Mouse (Mus musculus): Measurements from ENCODE around the gene Tbcd. TPM values are rescaled to one million over a fixed set of nuclear protein-coding genes. Genes with fewer than 3 reads are reported as not detected.

The Tbcd gene
- polyA plus RNA-seq, 1 experiment, result 90.0 TPM

DNA sequence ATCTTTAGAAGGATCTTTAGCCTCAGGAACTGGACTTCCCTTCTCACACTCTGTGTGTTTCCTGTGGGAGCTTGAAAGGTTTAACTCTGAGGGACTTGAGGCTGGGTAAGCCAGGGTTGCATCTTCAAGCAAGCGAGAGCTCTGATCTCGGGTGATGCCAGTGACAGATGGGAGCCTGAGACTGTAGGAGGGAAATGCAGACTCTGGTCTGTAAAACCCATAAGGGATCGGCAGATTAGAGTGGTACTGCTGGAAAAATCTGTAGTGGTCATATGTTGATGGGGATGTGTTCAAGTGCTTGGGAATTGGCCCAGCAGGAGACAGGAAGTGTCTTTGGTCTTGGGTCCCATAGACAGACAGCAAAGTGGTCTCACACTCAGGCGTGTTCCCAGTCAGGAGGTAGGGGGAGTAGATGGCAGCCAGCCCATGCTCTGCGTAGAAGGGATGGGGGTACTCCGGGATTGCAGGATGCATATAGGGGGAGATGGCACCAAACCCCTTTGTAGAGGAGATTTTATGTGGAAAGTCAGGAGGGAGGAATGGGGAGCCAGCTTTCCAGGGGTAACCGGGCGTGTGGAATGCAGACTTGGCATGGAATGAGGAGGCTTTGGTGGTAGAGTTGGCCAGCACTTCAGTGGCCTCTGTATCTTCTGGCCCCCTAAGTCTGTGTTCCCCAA is 61.3 kb downstream of the Tbcd start:
- 92% methylated on average over 8 of the region's 8 CpGs for WGBS
- no peaks in the 10 kb centered on the region for H3K4me1 ChIP-seq (replicated peaks; ENCODE audit: control insufficient read depth, insufficient read depth, low read length)
- no peak overlapping the region for H3K4me3 ChIP-seq (ENCODE audit: control insufficient read depth, insufficient read depth, low read length)
- no peaks in the 10 kb centered on the region for H3K27me3 ChIP-seq (ENCODE audit: control insufficient read depth, insufficient read depth, low read length)
- no peak for DNase-seq
- H3K27ac ChIP-seq (ENCODE audit: control insufficient read depth, insufficient read depth, low read length), result no peak overlapping the region
- H3K36me3 ChIP-seq (ENCODE audit: control insufficient read depth, insufficient read depth, low read length), result no peaks in the 10 kb centered on the region
- TF ChIP-seq CTCF (IDR thresholded peaks at IDR 0.05; ENCODE audit: borderline replicate concordance, control insufficient read depth, extremely low read depth, insufficient read depth, low read length, poor library complexity), result no peak
- no peak for TF ChIP-seq POLR2A (IDR thresholded peaks at IDR 0.05; ENCODE audit: control insufficient read depth, extremely low read depth, insufficient read depth, low read length, poor library complexity)

DNA sequence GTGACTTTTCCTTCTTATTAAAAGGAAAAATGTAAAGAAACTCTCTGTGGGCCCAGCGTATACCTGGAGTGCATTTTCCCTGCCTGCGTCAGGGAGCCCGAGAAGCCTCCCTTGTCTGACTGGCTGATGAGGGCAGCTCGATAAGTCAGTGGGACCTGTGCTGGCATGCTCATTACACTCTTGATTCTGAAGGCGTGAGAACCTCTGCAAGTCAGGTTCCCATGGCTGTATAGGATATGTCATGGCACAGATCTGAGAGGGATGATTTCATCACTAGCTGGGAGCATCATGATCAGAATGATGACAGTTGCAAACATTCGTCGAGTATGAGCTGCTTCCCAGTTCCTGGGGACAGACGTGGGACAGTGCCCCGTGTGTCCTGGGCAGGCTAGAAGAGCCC is 64.2 kb downstream of the Tbcd start:
- TF ChIP-seq CTCF (IDR thresholded peaks at IDR 0.05; ENCODE audit: borderline replicate concordance, control insufficient read depth, extremely low read depth, insufficient read depth, low read length, poor library complexity), result no peak
- TF ChIP-seq POLR2A (IDR thresholded peaks at IDR 0.05; ENCODE audit: control insufficient read depth, extremely low read depth, insufficient read depth, low read length, poor library complexity), result no peak
- Histone ChIP-seq H3K4me1 (replicated peaks; ENCODE audit: control insufficient read depth, insufficient read depth, low read length) (no peaks in the 10 kb centered on the region), H3K27me3 (ENCODE audit: control insufficient read depth, insufficient read depth, low read length) (no peaks in the 10 kb centered on the region), H3K36me3 (ENCODE audit: control insufficient read depth, insufficient read depth, low read length) (no peaks in the 10 kb centered on the region), H3K4me3 (ENCODE audit: control insufficient read depth, insufficient read depth, low read length) (no peak overlapping the region), H3K27ac (ENCODE audit: control insufficient read depth, insufficient read depth, low read length) (no peak overlapping the region)
- no peak for DNase-seq
- WGBS, result 76% methylated on average over 9 of the region's 9 CpGs

DNA sequence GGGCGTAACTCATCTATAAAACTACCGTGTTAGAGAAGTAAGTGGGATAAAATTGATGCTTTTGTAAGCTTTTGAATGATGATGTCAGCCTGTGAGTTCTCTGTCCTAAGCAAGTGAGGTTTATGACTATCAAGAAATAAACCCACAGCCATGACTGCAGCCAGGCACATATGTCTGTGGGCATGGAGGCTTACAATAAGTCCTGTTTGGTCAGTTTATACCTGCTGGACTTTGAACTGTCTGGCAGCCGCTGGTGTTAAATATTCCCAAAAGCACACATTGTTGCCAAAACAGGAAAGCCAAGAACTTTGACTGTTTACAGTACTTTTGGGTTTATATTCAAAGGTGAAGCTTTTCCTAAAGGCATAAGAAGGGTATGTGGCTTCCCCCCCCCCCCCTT is 65.2 kb downstream of the Tbcd start:
- H3K27ac ChIP-seq (ENCODE audit: control insufficient read depth, insufficient read depth, low read length), result no peak overlapping the region
- no peak for DNase-seq
- WGBS, result 95% methylated on average over 3 of the region's 3 CpGs
- no peaks in the 10 kb centered on the region for H3K36me3 ChIP-seq (ENCODE audit: control insufficient read depth, insufficient read depth, low read length)
- TF ChIP-seq CTCF (IDR thresholded peaks at IDR 0.05; ENCODE audit: borderline replicate concordance, control insufficient read depth, extremely low read depth, insufficient read depth, low read length, poor library complexity) (no peak), POLR2A (IDR thresholded peaks at IDR 0.05; ENCODE audit: control insufficient read depth, extremely low read depth, insufficient read depth, low read length, poor library complexity) (no peak)
- H3K27me3 ChIP-seq (ENCODE audit: control insufficient read depth, insufficient read depth, low read length), result no peaks in the 10 kb centered on the region
- no peak overlapping the region for H3K4me3 ChIP-seq (ENCODE audit: control insufficient read depth, insufficient read depth, low read length)
- H3K4me1 ChIP-seq (replicated peaks; ENCODE audit: control insufficient read depth, insufficient read depth, low read length), result no peaks in the 10 kb centered on the region

DNA sequence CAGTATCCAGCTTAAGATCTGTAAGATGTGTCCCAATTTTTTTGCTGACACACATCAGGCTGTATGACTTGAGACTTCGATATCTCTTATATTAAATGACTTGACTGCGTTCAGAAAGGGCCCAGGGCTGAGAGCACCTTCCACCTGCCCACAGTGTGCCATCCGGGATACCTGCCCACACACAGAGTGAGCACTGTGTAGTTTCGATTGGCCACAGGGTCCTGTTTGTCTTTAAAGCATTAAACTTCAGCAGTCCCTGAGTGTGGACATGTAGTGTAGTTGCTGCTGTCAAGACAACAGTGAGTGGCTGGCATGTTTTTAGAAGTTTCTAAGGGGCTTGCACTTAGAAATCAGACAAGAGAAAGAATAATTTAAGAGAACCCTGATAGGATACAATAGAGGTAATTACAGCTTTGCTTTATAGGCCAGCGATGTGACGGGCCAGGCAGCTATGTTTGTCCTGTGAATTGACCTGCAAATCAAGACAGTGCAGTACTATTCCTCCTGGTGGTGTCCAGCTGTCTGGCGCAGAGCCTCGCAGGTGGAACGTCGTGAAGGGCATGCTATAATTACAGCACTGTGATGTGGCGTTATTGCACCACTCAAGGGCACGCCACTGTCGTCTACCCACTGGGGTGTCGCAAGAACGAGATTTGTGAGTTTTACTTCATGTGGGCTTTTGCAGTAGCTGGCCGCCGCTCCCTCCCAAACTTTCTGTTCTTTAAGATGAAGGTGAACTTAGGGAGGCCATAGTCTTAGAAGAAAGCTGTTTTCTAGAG is 66.1 kb downstream of the Tbcd start:
- Histone ChIP-seq H3K36me3 (ENCODE audit: control insufficient read depth, insufficient read depth, low read length) (no peaks in the 10 kb centered on the region), H3K27me3 (ENCODE audit: control insufficient read depth, insufficient read depth, low read length) (no peaks in the 10 kb centered on the region), H3K27ac (ENCODE audit: control insufficient read depth, insufficient read depth, low read length) (no peak overlapping the region), H3K4me1 (replicated peaks; ENCODE audit: control insufficient read depth, insufficient read depth, low read length) (no peaks in the 10 kb centered on the region; the same call in 1 of the 2 replicates), H3K4me3 (ENCODE audit: control insufficient read depth, insufficient read depth, low read length) (no peak overlapping the region)
- no peak for DNase-seq
- TF ChIP-seq POLR2A (IDR thresholded peaks at IDR 0.05; ENCODE audit: control insufficient read depth, extremely low read depth, insufficient read depth, low read length, poor library complexity), result no peak
- TF ChIP-seq CTCF (IDR thresholded peaks at IDR 0.05; ENCODE audit: borderline replicate concordance, control insufficient read depth, extremely low read depth, insufficient read depth, low read length, poor library complexity), result no peak
- 91% methylated on average over 17 of the region's 17 CpGs for WGBS

DNA sequence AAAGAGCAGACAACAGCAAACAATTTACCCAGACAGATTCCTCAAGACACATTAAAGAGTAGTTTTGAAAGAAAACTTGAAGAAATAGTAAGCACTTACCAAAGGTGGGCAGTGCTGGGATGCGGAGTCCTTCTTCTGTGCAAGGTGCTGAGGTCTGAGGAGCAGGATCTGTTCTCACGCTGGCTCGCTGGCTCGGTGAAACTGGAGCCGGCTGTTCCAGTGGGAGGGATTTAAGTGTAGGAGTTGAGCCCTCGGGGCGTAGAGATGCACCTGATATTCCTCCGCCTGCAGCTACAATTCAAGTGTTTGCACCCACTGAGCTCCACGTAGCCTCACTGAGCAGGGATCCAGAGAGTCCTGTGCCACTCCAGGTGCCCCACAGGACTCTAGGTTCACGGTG is 67.4 kb downstream of the Tbcd start, which contains the start of gene Zfp750:
Gene Zfp750, minus strand, starts transcription at position 203 of the 400 bp plus-strand sequence.
- Histone ChIP-seq H3K4me1 (replicated peaks; ENCODE audit: control insufficient read depth, insufficient read depth, low read length) (no peaks in the 10 kb centered on the region; the same call in 1 of the 2 replicates), H3K27me3 (ENCODE audit: control insufficient read depth, insufficient read depth, low read length) (no peaks in the 10 kb centered on the region), H3K27ac (ENCODE audit: control insufficient read depth, insufficient read depth, low read length) (no peak within 1 kb of the TSS), H3K36me3 (ENCODE audit: control insufficient read depth, insufficient read depth, low read length) (no peaks in the 10 kb centered on the region), H3K4me3 (ENCODE audit: control insufficient read depth, insufficient read depth, low read length) (no peak within 1 kb of the TSS)
- no peak for DNase-seq
- WGBS, result 96% methylated on average over 10 of the region's 10 CpGs
- TF ChIP-seq CTCF (IDR thresholded peaks at IDR 0.05; ENCODE audit: borderline replicate concordance, control insufficient read depth, extremely low read depth, insufficient read depth, low read length, poor library complexity) (no peak), POLR2A (IDR thresholded peaks at IDR 0.05; ENCODE audit: control insufficient read depth, extremely low read depth, insufficient read depth, low read length, poor library complexity) (no peak)

DNA sequence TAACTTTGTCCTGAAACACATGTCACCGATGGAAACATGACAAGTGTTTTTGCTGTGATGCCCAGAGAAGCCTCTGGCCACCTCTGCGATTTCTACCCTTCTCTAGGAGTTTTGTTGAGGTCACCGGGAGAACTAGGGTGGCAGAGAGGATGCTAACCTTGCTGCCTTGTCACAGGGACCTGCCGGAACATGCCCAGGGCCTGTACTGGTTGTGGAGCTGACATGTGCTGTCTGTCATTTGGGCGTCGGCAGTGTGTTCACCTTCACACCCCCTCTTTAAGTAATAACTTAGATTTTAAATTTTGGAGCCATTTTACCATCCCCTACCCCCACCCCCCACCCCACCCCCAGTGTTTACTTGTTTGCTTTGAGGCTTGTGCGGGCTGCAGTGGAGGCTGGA is 68.0 kb downstream of the Tbcd start:
- H3K36me3 ChIP-seq (ENCODE audit: control insufficient read depth, insufficient read depth, low read length), result no peaks in the 10 kb centered on the region
- no peaks in the 10 kb centered on the region for H3K27me3 ChIP-seq (ENCODE audit: control insufficient read depth, insufficient read depth, low read length)
- TF ChIP-seq POLR2A (IDR thresholded peaks at IDR 0.05; ENCODE audit: control insufficient read depth, extremely low read depth, insufficient read depth, low read length, poor library complexity) (no peak), CTCF (IDR thresholded peaks at IDR 0.05; ENCODE audit: borderline replicate concordance, control insufficient read depth, extremely low read depth, insufficient read depth, low read length, poor library complexity) (no peak)
- no peaks in the 10 kb centered on the region; the same call in 1 of the 2 replicates for H3K4me1 ChIP-seq (replicated peaks; ENCODE audit: control insufficient read depth, insufficient read depth, low read length)
- WGBS, result 90% methylated on average over 7 of the region's 7 CpGs
- no peak for DNase-seq
- no peak overlapping the region for H3K27ac ChIP-seq (ENCODE audit: control insufficient read depth, insufficient read depth, low read length)
- H3K4me3 ChIP-seq (ENCODE audit: control insufficient read depth, insufficient read depth, low read length), result no peak overlapping the region

All from thymus, adult 2 months (tissue).